Mouse (Mus musculus): Measurements from ENCODE around the gene Hoxc6. TPM values are rescaled to one million over a fixed set of nuclear protein-coding genes. Genes with fewer than 3 reads are reported as not detected.
A peak's percentile ranks its signal among the peaks of the same experiment; 100 is the strongest.

Hoxc6 gene
- total and polyA plus RNA-seq, 3 experiments: 0.42 to 4.5 (median 0.79) TPM

DNA sequence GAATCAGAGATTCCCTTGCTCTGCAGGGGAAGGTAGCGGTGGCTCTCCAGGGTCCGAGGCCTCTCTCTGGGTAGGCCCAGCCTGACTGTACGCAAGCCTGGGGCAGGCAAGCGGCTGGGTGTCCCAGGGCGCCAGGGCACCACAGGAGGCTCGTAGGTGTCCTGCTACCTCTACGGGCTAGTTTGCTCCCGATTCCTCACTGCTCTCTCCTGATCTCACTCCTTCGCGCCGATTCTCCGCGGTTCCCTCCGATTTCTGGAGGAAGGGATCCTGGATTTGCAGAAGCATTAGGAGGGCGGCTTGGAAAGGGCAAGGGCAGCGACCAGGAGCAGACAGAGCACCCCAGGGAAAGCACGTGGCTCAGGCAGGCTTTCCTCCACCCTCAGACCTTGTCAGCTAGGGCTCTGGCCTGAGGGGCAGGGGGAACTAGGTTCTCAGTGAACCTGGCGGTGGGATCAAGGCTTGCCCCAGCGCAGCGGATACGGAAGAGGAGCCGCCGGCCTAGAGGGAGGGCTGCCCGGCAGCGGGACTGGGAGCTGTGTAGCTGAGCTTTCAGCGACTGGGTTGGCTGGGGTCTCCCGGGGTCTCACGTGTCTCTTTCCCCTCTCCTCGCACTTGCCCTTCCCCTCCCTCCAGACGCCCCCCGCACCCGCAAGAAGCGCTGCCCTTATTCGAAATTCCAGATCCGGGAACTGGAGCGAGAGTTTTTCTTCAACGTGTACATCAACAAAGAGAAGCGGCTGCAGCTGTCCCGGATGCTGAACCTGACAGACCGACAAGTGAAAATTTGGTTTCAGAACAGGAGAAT is 42.0 kb upstream of the Hoxc6 start:
- no peaks in the 10 kb centered on the region for H3K79me2 ChIP-seq (replicated peaks; ENCODE audit: control insufficient read depth, extremely low read depth, insufficient read depth, poor library complexity, severe bottlenecking)
- peak overlapping the region; percentile 61 for H3K4me2 ChIP-seq (ENCODE audit: insufficient read depth, low read depth, poor library complexity, severe bottlenecking)
- no peak for TF ChIP-seq MAX (IDR thresholded peaks at IDR 0.05; ENCODE audit: low read length)
- TF ChIP-seq BHLHE40 (IDR thresholded peaks at IDR 0.05; ENCODE audit: low read depth, low read length): no peak
- TF ChIP-seq GABPA (IDR thresholded peaks at IDR 0.05; ENCODE audit: insufficient replicate concordance, low read depth, low read length): no peak
- TF ChIP-seq JUN (IDR thresholded peaks at IDR 0.05; ENCODE audit: insufficient read depth, low read depth, low read length): no peak
- no peak for TF ChIP-seq ZC3H11A (IDR thresholded peaks at IDR 0.05; ENCODE audit: low read depth, low read length)
- no peak for TF ChIP-seq UBTF (IDR thresholded peaks at IDR 0.05; ENCODE audit: low read depth, low read length)
- no peak for TF ChIP-seq POLR2A (IDR thresholded peaks at IDR 0.05; ENCODE audit: low read depth, low read length)
- no peak for TF ChIP-seq E2F4 (IDR thresholded peaks at IDR 0.05; ENCODE audit: insufficient replicate concordance, low read depth, low read length)
- no peak for TF ChIP-seq PAX5 (IDR thresholded peaks at IDR 0.05; ENCODE audit: low read length)
- no peak for TF ChIP-seq TBP (conservative IDR thresholded peaks at IDR 0.05; ENCODE audit: low read depth, low read length)
- TF ChIP-seq ELF1 (IDR thresholded peaks at IDR 0.05; ENCODE audit: low read depth, low read length): no peak
- no peak for TF ChIP-seq NRF1 (IDR thresholded peaks at IDR 0.05; ENCODE audit: low read depth, low read length)
- TF ChIP-seq MXI1 (IDR thresholded peaks at IDR 0.05; ENCODE audit: low read depth, low read length): no peak
- TF ChIP-seq HCFC1 (IDR thresholded peaks at IDR 0.05; ENCODE audit: low read depth, low read length): no peak
- no peak for TF ChIP-seq RAD21 (IDR thresholded peaks at IDR 0.05; ENCODE audit: low read depth, low read length)
- TF ChIP-seq USF1 (IDR thresholded peaks at IDR 0.05; ENCODE audit: low read depth, low read length): no peak
- TF ChIP-seq NELFE (IDR thresholded peaks at IDR 0.05; ENCODE audit: low read depth, low read length): no peak
- TF ChIP-seq MAFK (IDR thresholded peaks at IDR 0.05; ENCODE audit: insufficient replicate concordance, low read length): no peak
- no peak for TF ChIP-seq EP300 (IDR thresholded peaks at IDR 0.05; ENCODE audit: low read length)
- no peak for DNase-seq (ENCODE audit: extremely low read depth)
- no peaks in the 10 kb centered on the region for H3K36me3 ChIP-seq (replicated peaks in 1 of 2; ENCODE audit: control insufficient read depth in 1 of 2, insufficient read depth in 1 of 2, low read length in 1 of 2)
- H3K4me1 ChIP-seq (ENCODE audit: control insufficient read depth in 1 of 2, insufficient read depth in 2 of 2): peaks cover 0 to 12% of the 10 kb centered on the region in 2 experiments; a peak in 3 of 4 replicates
- dilution Hi-C loops (cut with MboI; ENCODE audit: extremely low pct_ligation_motif_present, extremely low pct_unique_long_range_greater_than_20kb, low sequenced_read_pairs): no loop called here
- H3K27me3 ChIP-seq (replicated peaks): peaks cover 96% of the 10 kb centered on the region
- no peak overlapping the region for H3K27ac ChIP-seq (ENCODE audit: insufficient read depth, low read depth)
- no peak overlapping the region for H3K9ac ChIP-seq (ENCODE audit: insufficient read depth, low read depth)
- H3K4me3 ChIP-seq (replicated peaks in 1 of 3; ENCODE audit: low read depth in 2 of 3, low read length in 2 of 3, poor library complexity in 1 of 3): no peak overlapping the region
- in situ Hi-C loops (cut with MboI; ENCODE audit: low pct_ligation_motif_present, low pct_unique_long_range_greater_than_20kb, low sequenced_read_pairs): no loop called here
- H3K9me3 ChIP-seq (replicated peaks; ENCODE audit: low read length): peaks cover 6% of the 10 kb centered on the region

DNA sequence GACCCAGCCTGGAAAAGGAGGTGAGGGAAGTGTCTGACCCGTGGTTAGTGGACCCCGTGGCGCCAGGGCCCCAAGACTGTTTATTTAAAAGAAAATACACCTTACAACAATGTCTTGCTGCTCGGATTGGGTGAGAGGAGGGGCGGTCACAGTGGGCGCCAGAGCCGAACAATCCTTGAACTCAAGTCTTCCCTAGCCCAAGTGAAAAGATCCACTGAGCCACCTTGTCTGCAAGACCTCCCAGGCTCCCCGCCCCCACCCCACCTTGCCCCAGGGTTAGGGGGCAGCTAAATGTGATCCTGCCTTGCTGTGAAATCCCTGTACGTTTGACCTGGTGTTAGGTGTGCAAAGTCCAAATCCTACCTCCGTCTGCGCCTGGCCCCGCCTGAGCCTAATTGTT is 41.2 kb upstream of the Hoxc6 start:
- H3K27ac ChIP-seq (ENCODE audit: insufficient read depth, low read depth): no peak overlapping the region
- in situ Hi-C loops (cut with MboI; ENCODE audit: low pct_ligation_motif_present, low pct_unique_long_range_greater_than_20kb, low sequenced_read_pairs) (no loop called here), dilution Hi-C loops (cut with MboI; ENCODE audit: extremely low pct_ligation_motif_present, extremely low pct_unique_long_range_greater_than_20kb, low sequenced_read_pairs) (no loop called here)
- no peaks in the 10 kb centered on the region for H3K36me3 ChIP-seq (replicated peaks in 1 of 2; ENCODE audit: control insufficient read depth in 1 of 2, insufficient read depth in 1 of 2, low read length in 1 of 2)
- H3K9ac ChIP-seq (ENCODE audit: insufficient read depth, low read depth): no peak overlapping the region
- H3K27me3 ChIP-seq (replicated peaks): peaks cover 95% of the 10 kb centered on the region
- no peak overlapping the region for H3K4me3 ChIP-seq (replicated peaks in 1 of 3; ENCODE audit: low read depth in 2 of 3, low read length in 2 of 3, poor library complexity in 1 of 3)
- peaks cover 6% of the 10 kb centered on the region for H3K9me3 ChIP-seq (replicated peaks; ENCODE audit: low read length)
- no peaks in the 10 kb centered on the region for H3K79me2 ChIP-seq (replicated peaks; ENCODE audit: control insufficient read depth, extremely low read depth, insufficient read depth, poor library complexity, severe bottlenecking)
- TF ChIP-seq RAD21 (IDR thresholded peaks at IDR 0.05; ENCODE audit: low read depth, low read length): no peak
- no peak for TF ChIP-seq CHD1 (IDR thresholded peaks at IDR 0.05; ENCODE audit: low read depth, low read length)
- no peak for TF ChIP-seq ELF1 (IDR thresholded peaks at IDR 0.05; ENCODE audit: low read depth, low read length)
- no peak for TF ChIP-seq USF1 (IDR thresholded peaks at IDR 0.05; ENCODE audit: low read depth, low read length)
- no peak for TF ChIP-seq MAX (IDR thresholded peaks at IDR 0.05; ENCODE audit: low read length)
- no peak for TF ChIP-seq JUN (IDR thresholded peaks at IDR 0.05; ENCODE audit: insufficient read depth, low read depth, low read length)
- no peak for TF ChIP-seq MAZ (IDR thresholded peaks at IDR 0.05; ENCODE audit: low read depth, low read length)
- no peak for TF ChIP-seq RCOR1 (conservative IDR thresholded peaks at IDR 0.05; ENCODE audit: low read depth, low read length)
- TF ChIP-seq GABPA (IDR thresholded peaks at IDR 0.05; ENCODE audit: insufficient replicate concordance, low read depth, low read length): no peak
- TF ChIP-seq JUND (conservative IDR thresholded peaks at IDR 0.05; ENCODE audit: low read depth, low read length): no peak
- TF ChIP-seq BHLHE40 (IDR thresholded peaks at IDR 0.05; ENCODE audit: low read depth, low read length): no peak
- no peak for TF ChIP-seq KAT2A (IDR thresholded peaks at IDR 0.05; ENCODE audit: insufficient replicate concordance, low read length)
- TF ChIP-seq NELFE (IDR thresholded peaks at IDR 0.05; ENCODE audit: low read depth, low read length): no peak
- H3K4me1 ChIP-seq (ENCODE audit: control insufficient read depth in 1 of 2, insufficient read depth in 2 of 2): peaks cover 0 to 12% of the 10 kb centered on the region in 2 experiments; a peak in 3 of 4 replicates
- no peak overlapping the region for H3K4me2 ChIP-seq (ENCODE audit: insufficient read depth, low read depth, poor library complexity, severe bottlenecking)
- DNase-seq (ENCODE audit: extremely low read depth): no peak
